Mouse (Mus musculus) layer of hippocampus, postnatal 10 days (tissue): Measurements from ENCODE around the gene Tnp1. TPM values are rescaled to one million over a fixed set of nuclear protein-coding genes. Genes with fewer than 3 reads are reported as not detected.

Experiments used
- DNase-seq, 2 experiments: peaks; one replicate each; pipeline ENCODE4 v3.0.0; 2021; ENCODE audit warnings: low spot score in 2 of 2
- long read RNA-seq: library from polyadenylated mRNA; stranded (forward); transcript quantifications from one replicate; pipeline ENCODE4 v2.0.0, GENCODE M21; 2023
- total RNA-seq, 2 experiments: library from RNA; stranded (reverse); gene quantifications; 2 replicates each; pipeline ENCODE4 v1.2.3; 2021

Tnp1 gene
- total RNA-seq = not detected
- long read RNA-seq = 0 reads

- no peak for DNase-seq
Observed at GRCm38 (mm10) chr1:73015731-73016130, at the start of gene Tnp1. Gene Tnp1 (minus strand): TSS chr1:73015909.

GRCm38 (mm10) chr1:73064336-73064735 is 48.6 kb upstream of the Tnp1 start:
- DNase-seq = no peak

- DNase-seq = no peak
Observed at GRCm38 (mm10) chr1:73061491-73062233, 46.0 kb upstream of the Tnp1 start.

GRCm38 (mm10) chr1:73060271-73060670 is 44.6 kb upstream of the Tnp1 start:
- DNase-seq = no peak

- no peak for DNase-seq
Observed at GRCm38 (mm10) chr1:73056266-73057001, 40.7 kb upstream of the Tnp1 start.

GRCm38 (mm10) chr1:73055820-73056219 is 40.1 kb upstream of the Tnp1 start:
- no peak for DNase-seq

GRCm38 (mm10) chr1:73055206-73055605 is 39.5 kb upstream of the Tnp1 start:
- no peak for DNase-seq

- DNase-seq = no peak
Observed at GRCm38 (mm10) chr1:73053545-73054326, 38.0 kb upstream of the Tnp1 start.

- no peak for DNase-seq
Observed at GRCm38 (mm10) chr1:73046896-73047672, 31.4 kb upstream of the Tnp1 start.

GRCm38 (mm10) chr1:73045948-73046685 is 30.4 kb upstream of the Tnp1 start:
- no peak for DNase-seq

- no peak for DNase-seq
Observed at GRCm38 (mm10) chr1:73043671-73044070, 28.0 kb upstream of the Tnp1 start.

GRCm38 (mm10) chr1:73040691-73041425 is 25.1 kb upstream of the Tnp1 start:
- no peak for DNase-seq

GRCm38 (mm10) chr1:73038532-73038931 is 22.8 kb upstream of the Tnp1 start:
- DNase-seq = no peak

GRCm38 (mm10) chr1:73036536-73036935 is 20.8 kb upstream of the Tnp1 start:
- no peak for DNase-seq

- DNase-seq = no peak
Observed at GRCm38 (mm10) chr1:73035726-73036125, 20.0 kb upstream of the Tnp1 start.

GRCm38 (mm10) chr1:73032491-73032890 is 16.8 kb upstream of the Tnp1 start:
- no peak for DNase-seq

- no peak for DNase-seq
Observed at GRCm38 (mm10) chr1:73028741-73029140, 13.0 kb upstream of the Tnp1 start.

GRCm38 (mm10) chr1:73027381-73027780 is 11.7 kb upstream of the Tnp1 start:
- DNase-seq = no peak

- DNase-seq = no peak
Observed at GRCm38 (mm10) chr1:73026786-73027299, 11.1 kb upstream of the Tnp1 start.
